Mouse (Mus musculus) forebrain, embryonic 11.5 days (tissue): Measurements from ENCODE around the gene Hvcn1. TPM values are rescaled to one million over a fixed set of nuclear protein-coding genes. Genes with fewer than 3 reads are reported as not detected.

Experiments
- ATAC-seq: fragments of 200-750 bp; cut with Nextera tagmentation; replicated peaks from 2 replicates; pipeline ENCODE4 v1.8.0; 2017; ENCODE audit warnings: moderate TSS enrichment; ENCODE audit not compliant: low FRiP score
- DNase-seq: peaks from one replicate; pipeline ENCODE4 v3.0.0-alpha.2; 2017; ENCODE audit warnings: low spot score
- H3K27ac ChIP-seq: fragments of 300-500 bp; sonication (generic); 2 replicates; pipeline ENCODE4 v1.5.1; 2014; ENCODE audit warnings: low read depth, low read length
- H3K27me3 ChIP-seq: fragments of 300-500 bp; sonication (generic); 2 replicates; pipeline ENCODE4 v1.6.1; 2014; ENCODE audit warnings: mild to moderate bottlenecking, low read length, mixed read lengths; ENCODE audit not compliant: control insufficient read depth, insufficient read depth
- H3K36me3 ChIP-seq: fragments of 300-500 bp; sonication (generic); 2 replicates; pipeline ENCODE4 v1.6.1; 2014; ENCODE audit warnings: mild to moderate bottlenecking, low read length, moderate library complexity, mixed read lengths; ENCODE audit not compliant: control insufficient read depth, insufficient read depth
- H3K4me1 ChIP-seq: fragments of 300-500 bp; sonication (generic); replicated peaks from 2 replicates; pipeline ENCODE4 v1.6.1; 2014; ENCODE audit warnings: low read length, mixed read lengths; ENCODE audit not compliant: control insufficient read depth, insufficient read depth
- H3K4me2 ChIP-seq: fragments of 300-500 bp; sonication (generic); 2 replicates; pipeline ENCODE4 v1.6.1; 2014; ENCODE audit warnings: low read depth, mild to moderate bottlenecking, low read length, moderate library complexity, mixed read lengths; ENCODE audit not compliant: severe bottlenecking
- H3K4me3 ChIP-seq: fragments of 300-500 bp; sonication (generic); 2 replicates; pipeline ENCODE4 v1.5.1; 2014; ENCODE audit warnings: low read depth, low read length
- H3K9ac ChIP-seq: fragments of 300-500 bp; sonication (generic); 2 replicates; pipeline ENCODE4 v1.6.1; 2014; ENCODE audit warnings: low read length
- H3K9me3 ChIP-seq: fragments of 300-500 bp; sonication (generic); 2 replicates; pipeline ENCODE4 v1.6.1; 2016; ENCODE audit warnings: low read length, mixed read lengths; ENCODE audit not compliant: control insufficient read depth
- WGBS: fragments of 180-500 bp; shearing (Covaris S2); extraction: QIAGEN DNeasy Blood & Tissue Kit; methylation state at CpG from one replicate; pipeline ENCODE4 v1.1.7; 2014; 5-methylcytosine and 5-hydroxymethylcytosine counted together
- polyA plus RNA-seq: library from polyadenylated mRNA; unstranded; fragments of >200 nt; fragmentation: Nextera tagmentation; extraction: Ambion mirVana; gene quantifications from 2 replicates; pipeline ENCODE4 v1.2.1, GENCODE M21; 2014

The Hvcn1 gene
- 8.6 and 11.1 TPM in 2 replicates for polyA plus RNA-seq

GRCm38 (mm10) chr5:122206475-122206874 is at the start of gene Hvcn1:
Gene Hvcn1, plus strand, starts transcription at chr5:122206804.
- ATAC-seq, result no peak
- 83% methylated on average over 4 of the region's 4 CpGs for WGBS
- Histone ChIP-seq H3K9ac (no peak within 1 kb of the TSS), H3K36me3 (no peaks in the 10 kb centered on the region), H3K27ac (no peak within 1 kb of the TSS), H3K9me3 (no peaks in the 10 kb centered on the region), H3K4me2 (no peak within 1 kb of the TSS), H3K4me3 (no peak within 1 kb of the TSS), H3K27me3 (no peaks in the 10 kb centered on the region), H3K4me1 (peaks cover 7% of the 10 kb centered on the region; the same call in 1 of the 2 replicates)
- DNase-seq, result no peak

GRCm38 (mm10) chr5:122157827-122158381 is 48.7 kb upstream of the Hvcn1 start, which contains the start of gene Ppp1cc:
Gene Ppp1cc, plus strand, starts transcription at chr5:122158278.
- DNase-seq, result peak; percentile 100
- H3K36me3 ChIP-seq, result no peaks in the 10 kb centered on the region; the same call in 1 of the 2 replicates
- peak within 1 kb of the TSS; percentile 82 for H3K27ac ChIP-seq

GRCm38 (mm10) chr5:122158557-122159515 is 47.8 kb upstream of the Hvcn1 start:
- Histone ChIP-seq H3K4me1 (peaks cover 20% of the 10 kb centered on the region), H3K27ac (peak overlapping the region; percentile 57), H3K4me2 (peak overlapping the region; percentile 85), H3K36me3 (no peaks in the 10 kb centered on the region; the same call in 1 of the 2 replicates), H3K27me3 (no peaks in the 10 kb centered on the region), H3K9ac (peak overlapping the region; percentile 97), H3K4me3 (peak overlapping the region; percentile 97), H3K9me3 (no peaks in the 10 kb centered on the region)
- ATAC-seq (peak; percentile 42), DNase-seq (peak; percentile 67)
- WGBS, result 2% methylated on average over 42 of the region's 42 CpGs

More at GRCm38 (mm10) chr5:122157827-122158381, 48.7 kb upstream of the Hvcn1 start, which contains the start of gene Ppp1cc:
- H3K4me1 ChIP-seq, result peaks cover 17% of the 10 kb centered on the region
- peak within 1 kb of the TSS; percentile 97 for H3K9ac ChIP-seq
- peak within 1 kb of the TSS; percentile 97 for H3K4me3 ChIP-seq
- no peaks in the 10 kb centered on the region for H3K9me3 ChIP-seq
- H3K27me3 ChIP-seq, result no peaks in the 10 kb centered on the region
- peak within 1 kb of the TSS; percentile 85 for H3K4me2 ChIP-seq
- under 1% methylated on average over 44 of the region's 54 CpGs for WGBS
- peak; percentile 94 for ATAC-seq

GRCm38 (mm10) chr5:122163194-122163593 is 43.4 kb upstream of the Hvcn1 start:
- Histone ChIP-seq H3K27ac (no peak overlapping the region), H3K9me3 (no peaks in the 10 kb centered on the region), H3K9ac (no peak overlapping the region), H3K4me3 (no peak overlapping the region), H3K4me2 (no peak overlapping the region), H3K36me3 (no peaks in the 10 kb centered on the region; the same call in 1 of the 2 replicates), H3K27me3 (no peaks in the 10 kb centered on the region), H3K4me1 (peaks cover 34% of the 10 kb centered on the region)
- 76% methylated on average over 6 of the region's 6 CpGs for WGBS
- ATAC-seq (no peak), DNase-seq (no peak)

- Histone ChIP-seq H3K9me3 (no peaks in the 10 kb centered on the region), H3K9ac (no peak overlapping the region), H3K27me3 (no peaks in the 10 kb centered on the region), H3K4me3 (no peak overlapping the region), H3K36me3 (peaks cover 3% of the 10 kb centered on the region; the same call in 1 of the 2 replicates), H3K4me2 (no peak overlapping the region), H3K27ac (no peak overlapping the region), H3K4me1 (peaks cover 34% of the 10 kb centered on the region)
- ATAC-seq, result no peak
- 78% methylated on average over 3 of the region's 3 CpGs for WGBS
- no peak for DNase-seq
These were observed 42.6 kb upstream of the Hvcn1 start for GRCm38 (mm10) chr5:122164011-122164410.

GRCm38 (mm10) chr5:122165233-122165915 is 41.2 kb upstream of the Hvcn1 start:
- Histone ChIP-seq H3K36me3 (peaks cover 10% of the 10 kb centered on the region; the same call in 1 of the 2 replicates), H3K4me1 (peaks cover 25% of the 10 kb centered on the region), H3K27ac (0 out of 2 replicates have a peak overlapping the region, but pooled peaks have one; percentile 25), H3K9me3 (no peaks in the 10 kb centered on the region), H3K4me2 (no peak overlapping the region), H3K27me3 (no peaks in the 10 kb centered on the region), H3K4me3 (no peak overlapping the region), H3K9ac (no peak overlapping the region; the same call in 1 of the 2 replicates)
- ATAC-seq (no peak), DNase-seq (no peak)
- 68% methylated on average over 6 of the region's 6 CpGs for WGBS

- Histone ChIP-seq H3K4me3 (no peak overlapping the region), H3K9ac (peak overlapping the region; percentile 27)
- 56% methylated on average over 8 of the region's 8 CpGs for WGBS
These were observed 39.9 kb upstream of the Hvcn1 start for GRCm38 (mm10) chr5:122166636-122167161.

More at GRCm38 (mm10) chr5:122166636-122167161, 39.9 kb upstream of the Hvcn1 start:
- ATAC-seq, result 0 out of 2 replicates have a peak, but pooled peaks have one; percentile 15
- peaks cover 20% of the 10 kb centered on the region for H3K36me3 ChIP-seq
- peak overlapping the region; percentile 37; the same call in 1 of the 2 replicates for H3K27ac ChIP-seq
- H3K27me3 ChIP-seq, result no peaks in the 10 kb centered on the region
- no peak overlapping the region; the same call in 1 of the 2 replicates for H3K4me2 ChIP-seq
- peaks cover 25% of the 10 kb centered on the region for H3K4me1 ChIP-seq
- H3K9me3 ChIP-seq, result no peaks in the 10 kb centered on the region
- DNase-seq, result no peak
